Mouse (Mus musculus) erythroblast, adult 5-6 weeks (primary cell): ENCODE data around the gene Ccdc117. TPM values are rescaled to one million over a fixed set of nuclear protein-coding genes. Genes with fewer than 3 reads are reported as not detected.
"Not testable (repeated sequence)": the region's sequence is repeated elsewhere in the genome, so short reads cannot be mapped to it uniquely, and the experiment has no call there.

Experiments
- ATAC-seq: replicated peaks from 2 replicates; pipeline ENCODE4 v1.8.0; 2016; ENCODE audit warnings: moderate number of reproducible peaks, mild to moderate bottlenecking, moderate TSS enrichment, inconsistent platforms; ENCODE audit not compliant: poor library complexity, low FRiP score, severe bottlenecking
- total RNA-seq, 2 experiments: library from RNA; stranded (forward) in 1 of 2; stranded (reverse) in 1 of 2; fragments of 150-400 nt in 1 of 2; fragments of 200-764, 138-1000 nt in 1 of 2; gene quantifications; 2 replicates each; pipeline versions ENCODE4 v1.2.3 to v1.2.4; 2015 to 2017; ENCODE audit warnings: low replicate concordance in 2 of 2

Ccdc117 gene
- total RNA-seq, 2 experiments from 2014 or later = 2.7 to 10.4 TPM

- no peak for ATAC-seq
Observed at GRCm38 (mm10) chr11:5540331-5540730, 1.7 kb downstream of the Ccdc117 start.

GRCm38 (mm10) chr11:5537454-5537853, 4.5 kb downstream of the Ccdc117 start:
- not testable (repeated sequence) for ATAC-seq

GRCm38 (mm10) chr11:5533108-5533507, 8.9 kb downstream of the Ccdc117 start:
- no peak for ATAC-seq

GRCm38 (mm10) chr11:5530717-5531116, 11.3 kb downstream of the Ccdc117 start:
- peak; percentile 64; the same call in 1 of the 2 replicates for ATAC-seq

- no peak for ATAC-seq
Observed at GRCm38 (mm10) chr11:5530172-5530571, 11.8 kb downstream of the Ccdc117 start.

- no peak for ATAC-seq
Observed at GRCm38 (mm10) chr11:5528841-5529240, 13.1 kb downstream of the Ccdc117 start.

GRCm38 (mm10) chr11:5527865-5528523, 14.0 kb downstream of the Ccdc117 start:
- ATAC-seq = no peak

GRCm38 (mm10) chr11:5526573-5527439, 15.2 kb downstream of the Ccdc117 start:
- ATAC-seq = no peak

GRCm38 (mm10) chr11:5525418-5525817, 16.6 kb downstream of the Ccdc117 start:
- no peak for ATAC-seq

GRCm38 (mm10) chr11:5522798-5523415, 19.1 kb downstream of the Ccdc117 start:
- no peak for ATAC-seq

GRCm38 (mm10) chr11:5521516-5522291, 20.3 kb downstream of the Ccdc117 start:
- peak; percentile 79 for ATAC-seq

GRCm38 (mm10) chr11:5521266-5521515, 20.8 kb downstream of the Ccdc117 start:
- peak; percentile 13; the same call in 1 of the 2 replicates for ATAC-seq

GRCm38 (mm10) chr11:5520412-5521265, 21.3 kb downstream of the Ccdc117 start, which contains the start of gene Xbp1:
Xbp1 (plus strand) TSS chr11:5520659.
- ATAC-seq = peak; percentile 94

GRCm38 (mm10) chr11:5519681-5520080, 22.3 kb downstream of the Ccdc117 start:
- no peak for ATAC-seq

- no peak for ATAC-seq
Observed at GRCm38 (mm10) chr11:5517346-5517745, 24.6 kb downstream of the Ccdc117 start.

GRCm38 (mm10) chr11:5516617-5517016, 25.4 kb downstream of the Ccdc117 start:
- ATAC-seq = no peak

GRCm38 (mm10) chr11:5516151-5516550, 25.8 kb downstream of the Ccdc117 start:
- ATAC-seq = no peak

- ATAC-seq = no peak
Observed at GRCm38 (mm10) chr11:5515655-5516054, 26.3 kb downstream of the Ccdc117 start.

- ATAC-seq = no peak
Observed at GRCm38 (mm10) chr11:5515196-5515595, 26.8 kb downstream of the Ccdc117 start.
